Mouse (Mus musculus) bone marrow, adult 2 months (tissue): ENCODE results near the gene Cetn3. TPM values are rescaled to one million over a fixed set of nuclear protein-coding genes. Genes with fewer than 3 reads are reported as not detected.
A peak's percentile ranks its signal among the peaks of the same experiment; 100 is the strongest.

Source experiments
- H3K27ac ChIP-seq: fragments of 200-500 bp; 2 replicates; pipeline ENCODE4 v1.5.1; 2012; ENCODE audit warnings: low read depth, mild to moderate bottlenecking, control low read depth, inconsistent platforms, low read length; ENCODE audit not compliant: control insufficient read depth, poor library complexity, insufficient read depth
- H3K4me1 ChIP-seq: fragments of 200-500 bp; 2 replicates; pipeline ENCODE4 v1.6.1; 2011; ENCODE audit warnings: low read length; ENCODE audit not compliant: control insufficient read depth, insufficient read depth
- H3K4me3 ChIP-seq: fragments of 200-500 bp; replicated peaks from 2 replicates; pipeline ENCODE3; 2011; ENCODE audit warnings: mild to moderate bottlenecking, low read depth, low read length, control low read depth; ENCODE audit not compliant: control insufficient read depth
- CTCF ChIP-seq: fragments of 200-500 bp; IDR thresholded peaks from 2 replicates; pipeline ENCODE4 v1.5.1; 2011; ENCODE audit warnings: low read length, control low read depth; ENCODE audit not compliant: control insufficient read depth, insufficient read depth
- POLR2A ChIP-seq: fragments of 200-500 bp; IDR thresholded peaks from 2 replicates; pipeline ENCODE4 v1.6.1; 2011; ENCODE audit warnings: low read depth, mild to moderate bottlenecking, control low read depth, low read length, borderline replicate concordance; ENCODE audit not compliant: control insufficient read depth
- WGBS: fragments of 180-500 bp; shearing (Covaris S2); methylation state at CpG from one replicate; pipeline ENCODE4 v1.1.7; 2018; 5-methylcytosine and 5-hydroxymethylcytosine counted together
- polyA plus RNA-seq: library from polyadenylated mRNA; stranded (reverse); fragments of >200 nt; gene quantifications from 2 replicates; pipeline ENCODE4 v1.2.4, GENCODE M21; 2011; ENCODE audit warnings: low replicate concordance; ENCODE audit not compliant: missing spikeins, insufficient read depth, insufficient read length

The Cetn3 gene
- 53.3 and 57.3 TPM in 2 replicates for polyA plus RNA-seq

- WGBS = under 1% methylated on average over 29 of the region's 29 CpGs
- TF ChIP-seq CTCF = no peak
- peak; percentile 57; the same call in 1 of the 2 replicates for TF ChIP-seq POLR2A
These were observed at the start of gene Cetn3 for GRCm38 (mm10) chr13:81782971-81783404. Gene Cetn3 (plus strand): TSS chr13:81783077.

GRCm38 (mm10) chr13:81736606-81737005 lies 46.3 kb upstream of the Cetn3 start:
- Histone ChIP-seq H3K4me3 (no peak overlapping the region), H3K4me1 (peaks cover 1% of the 10 kb centered on the region; the same call in 1 of the 2 replicates), H3K27ac (no peak overlapping the region)
- TF ChIP-seq POLR2A (no peak), CTCF (no peak)
- WGBS = 68% methylated on average over 5 of the region's 5 CpGs

More at GRCm38 (mm10) chr13:81782971-81783404, at the start of gene Cetn3:
- Histone ChIP-seq H3K4me3 (peak within 1 kb of the TSS; percentile 96), H3K27ac (peak within 1 kb of the TSS; percentile 96), H3K4me1 (no peaks in the 10 kb centered on the region; the same call in 1 of the 2 replicates)

GRCm38 (mm10) chr13:81740898-81741297 lies 42.0 kb upstream of the Cetn3 start:
- TF ChIP-seq POLR2A = no peak
- 0 out of 2 replicates have a peak, but pooled peaks have one; percentile 22 for TF ChIP-seq CTCF
- peak overlapping the region; percentile 31; the same call in 1 of the 2 replicates for H3K27ac ChIP-seq
- H3K4me3 ChIP-seq = no peak overlapping the region
- WGBS = 3% methylated on average over 3 of the region's 3 CpGs
- peaks cover 1% of the 10 kb centered on the region; the same call in 1 of the 2 replicates for H3K4me1 ChIP-seq

- H3K27ac ChIP-seq = no peak overlapping the region
- H3K4me3 ChIP-seq = no peak overlapping the region
- WGBS = 68% methylated on average over 10 of the region's 10 CpGs
- TF ChIP-seq POLR2A = no peak
- no peak for TF ChIP-seq CTCF
- peaks cover 1% of the 10 kb centered on the region; the same call in 1 of the 2 replicates for H3K4me1 ChIP-seq
These were observed 39.3 kb upstream of the Cetn3 start for GRCm38 (mm10) chr13:81743391-81744091.

GRCm38 (mm10) chr13:81744092-81744396 lies 38.8 kb upstream of the Cetn3 start:
- Histone ChIP-seq H3K27ac (no peak overlapping the region), H3K4me3 (no peak overlapping the region), H3K4me1 (peaks cover 1% of the 10 kb centered on the region; the same call in 1 of the 2 replicates)
- no peak for TF ChIP-seq CTCF
- no peak for TF ChIP-seq POLR2A
- WGBS = 87% methylated on average over 2 of the region's 2 CpGs

GRCm38 (mm10) chr13:81754878-81755277 lies 28.0 kb upstream of the Cetn3 start:
- Histone ChIP-seq H3K4me1 (no peaks in the 10 kb centered on the region), H3K27ac (no peak overlapping the region), H3K4me3 (no peak overlapping the region)
- TF ChIP-seq POLR2A (no peak), CTCF (no peak)

- Histone ChIP-seq H3K4me3 (no peak overlapping the region), H3K27ac (no peak overlapping the region), H3K4me1 (no peaks in the 10 kb centered on the region)
- no peak for TF ChIP-seq POLR2A
- no peak for TF ChIP-seq CTCF
- WGBS = 73% methylated on average over 1 of the region's 1 CpGs
These were observed 27.6 kb upstream of the Cetn3 start for GRCm38 (mm10) chr13:81755324-81755723.

GRCm38 (mm10) chr13:81757058-81757660 lies 25.7 kb upstream of the Cetn3 start:
- TF ChIP-seq CTCF = no peak
- no peak for TF ChIP-seq POLR2A
- 75% methylated on average over 5 of the region's 5 CpGs for WGBS
- Histone ChIP-seq H3K4me3 (no peak overlapping the region), H3K4me1 (no peaks in the 10 kb centered on the region), H3K27ac (no peak overlapping the region)

GRCm38 (mm10) chr13:81760379-81760778 lies 22.5 kb upstream of the Cetn3 start:
- Histone ChIP-seq H3K27ac (no peak overlapping the region), H3K4me3 (no peak overlapping the region), H3K4me1 (no peaks in the 10 kb centered on the region)
- TF ChIP-seq CTCF (0 out of 2 replicates have a peak, but pooled peaks have one; percentile 10), POLR2A (no peak)
- WGBS = 47% methylated on average over 3 of the region's 3 CpGs
